Mouse (Mus musculus) lung, embryonic 14.5 days (tissue): ENCODE measurements around the gene Swi5. TPM values are rescaled to one million over a fixed set of nuclear protein-coding genes. Genes with fewer than 3 reads are reported as not detected.
A peak's percentile ranks its signal among the peaks of the same experiment; 100 is the strongest.

Experiments used
- ATAC-seq: fragments of 200-750 bp; cut with Nextera tagmentation; 2 replicates; pipeline ENCODE4 v1.8.0; 2017; ENCODE audit warnings: mild to moderate bottlenecking, moderate TSS enrichment, moderate library complexity; ENCODE audit not compliant: insufficient read depth
- DNase-seq: peaks from one replicate; pipeline ENCODE4 v3.0.0-alpha.2; 2015
- H3K27ac ChIP-seq: fragments of 300-500 bp; sonication (generic); 2 replicates; pipeline ENCODE4 v1.5.1; 2014; ENCODE audit warnings: low read depth, mild to moderate bottlenecking, moderate library complexity
- H3K27me3 ChIP-seq: fragments of 300-500 bp; sonication (generic); 2 replicates; pipeline ENCODE4 v1.6.1; 2014; ENCODE audit warnings: low read length, control low read depth; ENCODE audit not compliant: insufficient read depth
- H3K36me3 ChIP-seq: fragments of 300-500 bp; sonication (generic); 2 replicates; pipeline ENCODE4 v1.6.1; 2014; ENCODE audit warnings: control low read depth; ENCODE audit not compliant: insufficient read depth
- H3K4me1 ChIP-seq: fragments of 300-500 bp; sonication (generic); 2 replicates; pipeline ENCODE4 v1.6.1; 2014; ENCODE audit warnings: antibody characterized with exemption, control low read depth; ENCODE audit not compliant: insufficient read depth
- H3K4me2 ChIP-seq: fragments of 300-500 bp; sonication (generic); 2 replicates; pipeline ENCODE4 v1.6.1; 2014; ENCODE audit warnings: mild to moderate bottlenecking
- H3K4me3 ChIP-seq: fragments of 300-500 bp; sonication (generic); 2 replicates; pipeline ENCODE4 v1.5.1; 2014; ENCODE audit warnings: low read depth, low read length
- H3K9ac ChIP-seq: fragments of 300-500 bp; sonication (generic); 2 replicates; pipeline ENCODE4 v1.6.1; 2014
- H3K9me3 ChIP-seq: fragments of 300-500 bp; sonication (generic); 2 replicates; pipeline ENCODE4 v1.6.1; 2016; ENCODE audit warnings: low read depth, low read length, control low read depth
- CTCF ChIP-seq: IDR thresholded peaks from 2 replicates; pipeline ENCODE4 v1.5.1; 2016; ENCODE audit warnings: antibody characterized with exemption, low read depth
- WGBS: fragments of 180-500 bp; shearing (Covaris S2); extraction: QIAGEN DNeasy Blood & Tissue Kit; methylation state at CpG from one replicate; pipeline ENCODE4 v1.1.7; 2014; 5-methylcytosine and 5-hydroxymethylcytosine counted together
- polyA plus RNA-seq: library from polyadenylated mRNA; unstranded; fragments of >200 nt; fragmentation: Nextera tagmentation; extraction: Ambion mirVana; gene quantifications from 2 replicates; pipeline ENCODE4 v1.2.1, GENCODE M21; 2014

The Swi5 gene
- polyA plus RNA-seq, 1 experiment from 2014 or later: 205 TPM

DNA sequence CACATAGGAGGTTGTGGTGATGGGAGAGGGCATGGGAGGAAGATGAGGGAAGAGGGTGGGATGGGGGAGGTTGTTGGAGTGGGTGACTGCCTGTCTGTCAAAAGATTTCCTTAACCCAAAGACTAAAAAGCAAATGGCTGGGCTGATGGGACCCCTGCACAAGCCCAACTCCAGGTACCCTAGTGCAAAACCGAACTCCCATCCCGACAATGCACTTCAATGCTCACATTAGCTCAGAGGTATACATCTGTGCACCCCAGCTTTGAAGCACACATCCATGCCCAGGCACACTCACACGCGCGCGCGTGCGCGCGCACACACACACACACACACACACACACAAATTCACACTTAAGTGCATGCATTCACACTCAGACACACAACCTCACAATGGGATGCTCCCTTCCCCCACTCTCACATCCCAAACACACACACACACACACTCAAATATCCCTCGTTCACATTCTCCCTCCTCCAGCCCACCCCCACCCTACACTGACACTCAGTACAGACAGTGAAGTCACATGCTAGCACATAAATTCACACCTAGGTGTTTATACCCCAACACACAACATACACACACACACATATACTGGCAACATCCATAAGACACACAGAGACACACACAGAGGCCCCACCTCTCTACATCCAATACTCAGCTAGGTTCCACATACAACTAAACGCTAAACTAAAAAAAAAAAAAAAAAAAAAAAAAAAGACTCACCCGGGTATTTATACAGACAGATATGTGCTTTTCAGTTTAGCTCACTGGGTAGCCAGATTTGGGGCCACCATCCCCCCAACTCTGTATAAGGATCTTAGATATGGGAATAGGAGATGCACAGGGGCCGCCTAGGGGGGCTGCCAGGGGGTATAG is 31.1 kb upstream of the Swi5 start:
- no peak for TF ChIP-seq CTCF
- 62% methylated on average over 14 of the region's 14 CpGs for WGBS
- H3K27me3 ChIP-seq: no peaks in the 10 kb centered on the region
- peak overlapping the region; percentile 84 for H3K9ac ChIP-seq
- DNase-seq (peak; percentile 67), ATAC-seq (peak; percentile 2; the same call in 1 of the 2 replicates)
- H3K4me3 ChIP-seq: peak overlapping the region; percentile 55
- H3K27ac ChIP-seq: peak overlapping the region; percentile 96
- no peaks in the 10 kb centered on the region for H3K9me3 ChIP-seq
- peaks cover 44% of the 10 kb centered on the region for H3K4me1 ChIP-seq
- no peaks in the 10 kb centered on the region for H3K36me3 ChIP-seq
- peak overlapping the region; percentile 82 for H3K4me2 ChIP-seq

DNA sequence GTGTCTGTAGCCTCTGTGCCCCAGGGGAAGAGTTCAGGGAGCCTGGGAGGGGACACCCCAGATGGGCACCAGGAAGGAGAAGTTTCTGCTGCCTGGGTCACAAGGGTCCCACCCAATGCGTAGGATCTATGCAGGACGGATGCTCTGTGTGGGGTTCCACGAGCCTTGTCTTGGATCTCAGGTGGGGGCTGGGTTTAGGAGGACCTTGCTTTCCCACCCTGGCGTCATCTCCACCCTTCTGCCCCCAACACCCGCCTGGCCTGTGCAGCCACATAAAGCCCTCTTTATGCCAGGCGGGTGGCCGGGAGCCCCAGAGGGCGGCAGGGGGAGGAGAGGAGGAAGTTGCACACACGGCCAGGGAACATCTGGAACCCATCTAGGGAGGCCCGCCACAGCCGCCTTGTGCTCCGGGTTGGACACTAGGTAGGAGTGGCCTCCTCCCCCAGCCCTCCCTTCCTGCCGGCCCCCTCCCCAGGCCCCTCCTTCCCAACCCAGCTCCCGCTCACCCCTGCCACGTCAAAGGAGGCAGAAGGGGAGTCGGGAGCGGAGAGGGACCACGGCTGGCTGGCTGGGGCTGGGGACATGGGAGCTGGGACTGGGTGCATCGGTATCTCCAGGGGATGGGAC is 30.0 kb upstream of the Swi5 start:
- DNase-seq (peak; percentile 96), ATAC-seq (peak; percentile 82)
- 1% methylated on average over 18 of the region's 19 CpGs for WGBS
- Histone ChIP-seq H3K4me3 (peak overlapping the region; percentile 55), H3K9ac (peak overlapping the region; percentile 84), H3K36me3 (no peaks in the 10 kb centered on the region), H3K27me3 (no peaks in the 10 kb centered on the region), H3K9me3 (no peaks in the 10 kb centered on the region), H3K4me1 (peaks cover 44% of the 10 kb centered on the region), H3K4me2 (peak overlapping the region; percentile 82), H3K27ac (peak overlapping the region; percentile 96)
- 0 out of 2 replicates have a peak, but pooled peaks have one; percentile 4 for TF ChIP-seq CTCF

DNA sequence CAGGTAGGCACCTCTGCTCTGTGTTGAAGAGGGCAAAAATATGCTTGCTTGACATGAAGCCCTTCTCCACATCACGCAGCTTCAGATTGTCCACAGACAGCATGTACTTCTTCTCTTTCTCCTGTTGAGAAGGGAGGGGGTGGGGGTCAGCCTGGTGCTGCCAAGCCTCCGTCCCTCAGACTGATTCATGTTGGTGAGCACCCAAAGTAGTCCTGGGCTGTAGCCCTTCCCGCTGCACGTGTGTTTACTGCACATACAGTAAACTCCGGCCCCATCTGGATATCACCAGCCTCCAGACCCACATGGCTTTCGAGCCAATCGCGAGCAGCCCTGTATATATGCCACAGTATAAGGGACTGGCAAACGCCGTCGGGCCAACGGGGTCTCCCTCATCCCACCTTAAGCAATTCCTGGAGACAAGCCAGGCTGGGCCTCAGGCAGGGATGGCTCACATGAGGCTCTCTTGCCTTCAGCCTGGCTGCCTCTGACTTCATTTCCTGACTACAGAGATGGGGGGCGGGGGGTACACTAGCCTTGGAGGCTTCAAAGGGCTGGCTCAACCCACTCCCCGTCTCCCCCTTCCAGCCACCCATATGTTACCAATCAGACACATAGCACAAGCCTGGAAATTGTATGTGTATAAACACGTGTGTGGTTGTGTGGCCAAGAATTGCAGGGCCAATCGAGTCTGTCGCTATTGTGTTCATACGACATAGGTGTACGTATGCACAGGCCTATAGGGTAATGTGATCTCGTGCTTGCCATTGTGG is 29.2 kb upstream of the Swi5 start:
- ATAC-seq (peak; percentile 29), DNase-seq (peak; percentile 81)
- Histone ChIP-seq H3K9me3 (no peaks in the 10 kb centered on the region), H3K9ac (no peak overlapping the region; the same call in 1 of the 2 replicates), H3K4me2 (peak overlapping the region; percentile 82), H3K27me3 (no peaks in the 10 kb centered on the region), H3K4me1 (peaks cover 44% of the 10 kb centered on the region), H3K27ac (peak overlapping the region; percentile 96), H3K4me3 (no peak overlapping the region), H3K36me3 (no peaks in the 10 kb centered on the region)
- 25% methylated on average over 20 of the region's 20 CpGs for WGBS
- no peak for TF ChIP-seq CTCF

DNA sequence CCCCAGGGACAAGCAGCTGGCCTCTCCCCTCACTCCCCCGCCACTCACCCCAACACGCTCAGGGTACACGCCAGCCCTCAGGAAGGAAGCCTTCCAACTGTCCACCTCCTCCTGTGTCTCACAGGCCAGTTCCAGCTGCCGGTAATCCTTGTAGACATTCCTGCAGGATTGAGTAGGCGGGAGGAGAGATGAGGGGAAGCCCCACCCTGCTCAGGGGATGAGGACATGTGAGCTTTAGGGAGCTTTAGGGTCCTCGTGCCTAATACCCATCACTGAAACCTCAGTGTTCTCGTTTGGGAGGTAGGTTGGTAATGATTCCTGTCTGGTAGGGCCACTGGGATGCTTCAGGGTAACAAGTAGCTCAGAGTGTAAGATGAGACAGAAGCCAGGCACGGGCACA is 27.9 kb upstream of the Swi5 start:
- 0 out of 2 replicates have a peak overlapping the region, but pooled peaks have one; percentile 7 for H3K4me3 ChIP-seq

DNA sequence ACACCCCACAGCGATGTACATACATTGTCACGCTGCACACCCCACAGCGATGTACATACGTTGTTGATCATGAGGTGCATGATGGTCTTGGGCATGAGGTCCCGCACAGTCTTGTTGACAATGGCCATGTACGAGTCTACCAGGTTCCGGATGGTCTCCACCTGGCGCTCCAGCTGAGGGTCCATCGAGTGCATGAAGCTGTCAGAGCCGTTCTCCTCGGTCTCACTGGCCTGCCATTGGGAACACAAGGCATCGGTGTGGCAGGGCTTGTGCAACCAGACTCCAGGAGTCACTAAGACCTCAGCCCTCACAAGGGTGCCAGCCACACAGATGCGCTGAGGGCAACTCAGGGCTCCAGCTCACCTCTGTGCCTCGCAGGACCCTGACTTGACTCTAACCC is 27.0 kb upstream of the Swi5 start:
- Histone ChIP-seq H3K27ac (peak overlapping the region; percentile 96), H3K4me2 (peak overlapping the region; percentile 48), H3K9ac (no peak overlapping the region), H3K27me3 (no peaks in the 10 kb centered on the region), H3K9me3 (no peaks in the 10 kb centered on the region), H3K4me1 (peaks cover 42% of the 10 kb centered on the region), H3K36me3 (peaks cover 8% of the 10 kb centered on the region; the same call in 1 of the 2 replicates), H3K4me3 (no peak overlapping the region)
- DNase-seq (no peak), ATAC-seq (no peak)
- TF ChIP-seq CTCF: no peak
- 84% methylated on average over 14 of the region's 14 CpGs for WGBS

More for the DNA sequence above, 27.9 kb upstream of the Swi5 start:
- Histone ChIP-seq H3K27ac (peak overlapping the region; percentile 96), H3K36me3 (no peaks in the 10 kb centered on the region), H3K4me2 (peak overlapping the region; percentile 48), H3K9me3 (no peaks in the 10 kb centered on the region), H3K9ac (peak overlapping the region; percentile 30), H3K4me1 (peaks cover 47% of the 10 kb centered on the region), H3K27me3 (no peaks in the 10 kb centered on the region)
- no peak for ATAC-seq
- WGBS: 4% methylated on average over 8 of the region's 8 CpGs
- TF ChIP-seq CTCF: no peak
- peak; percentile 67 for DNase-seq

DNA sequence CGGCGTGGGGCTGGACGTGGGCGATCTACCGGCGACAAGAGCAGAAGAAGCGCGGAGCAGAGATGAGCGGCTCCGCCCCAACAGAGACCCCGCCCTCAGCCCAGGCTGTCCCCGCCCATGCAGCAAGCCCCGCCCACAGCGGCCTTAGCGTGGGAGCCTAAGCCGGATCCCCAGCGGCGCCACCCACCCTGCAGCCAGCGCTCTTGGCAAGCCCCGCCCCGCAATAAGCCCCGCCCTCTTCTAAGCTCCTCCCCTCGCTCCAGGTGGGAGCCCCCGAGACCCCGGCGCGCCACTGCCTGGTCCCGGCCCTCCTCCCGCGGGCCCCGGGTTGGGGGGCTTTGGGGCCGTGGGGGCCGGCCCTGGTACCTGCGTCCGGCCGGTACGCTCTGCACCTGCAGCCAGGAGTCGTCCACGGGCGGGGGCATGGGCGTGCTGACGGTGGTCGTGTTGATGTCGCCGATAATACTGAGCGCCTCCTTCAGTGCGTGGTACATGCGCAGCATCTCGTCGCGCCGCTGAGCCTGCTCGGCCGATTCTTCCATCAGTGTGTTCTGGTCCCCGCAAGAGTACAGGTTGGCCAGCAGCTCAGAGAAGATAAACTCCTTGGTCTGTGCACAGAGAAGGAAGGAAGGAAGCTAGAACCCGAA is 24.6 kb upstream of the Swi5 start:
- Histone ChIP-seq H3K9ac (peak overlapping the region; percentile 74), H3K27me3 (no peaks in the 10 kb centered on the region), H3K27ac (no peak overlapping the region; the same call in 1 of the 2 replicates), H3K36me3 (peaks cover 31% of the 10 kb centered on the region), H3K4me1 (peaks cover 30% of the 10 kb centered on the region), H3K9me3 (no peaks in the 10 kb centered on the region), H3K4me3 (peak overlapping the region; percentile 72), H3K4me2 (peak overlapping the region; percentile 100)
- 3% methylated on average over 47 of the region's 56 CpGs for WGBS
- peak; percentile 96 for DNase-seq
- no peak for TF ChIP-seq CTCF
- ATAC-seq: peak; percentile 70
